8 mouse cellular contexts compared by ENCODE assay signal in the genomic region with DNA sequence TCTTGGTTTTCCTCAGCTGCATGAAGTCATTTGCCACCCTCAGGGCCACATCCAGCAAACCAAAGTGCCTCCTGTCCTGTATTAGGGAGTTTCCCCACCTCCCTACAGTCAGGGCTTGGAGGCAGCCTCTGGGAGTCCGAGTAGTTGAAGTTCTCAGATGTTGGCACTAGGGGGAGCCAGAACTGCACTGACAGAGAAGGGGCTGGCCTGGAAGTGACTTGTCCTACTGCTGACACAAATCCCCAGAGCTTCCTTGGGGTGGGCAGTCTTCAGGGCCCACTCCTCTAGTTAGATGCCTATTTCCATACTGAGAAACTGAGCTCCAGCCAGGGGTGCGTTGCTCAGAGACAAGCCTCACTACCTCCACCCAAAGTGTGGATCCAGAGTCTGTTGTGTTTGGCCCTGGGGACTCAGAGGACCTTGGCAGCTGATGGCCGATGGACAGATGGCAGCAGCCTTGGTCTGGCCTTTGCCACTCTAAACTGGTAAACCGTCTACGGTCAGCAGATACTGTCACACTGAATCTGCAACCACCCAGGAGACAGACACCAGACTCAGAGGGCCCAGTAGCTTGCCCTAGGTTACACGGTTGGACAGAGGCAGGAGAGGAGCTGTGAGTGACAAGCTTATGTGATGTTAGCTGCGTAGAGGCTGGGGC. TPM values are rescaled to one million over a fixed set of nuclear protein-coding genes. Genes with fewer than 3 reads are reported as not detected.
DNase-seq lines count a peak whose midpoint lies in the region; ATAC-seq and TF ChIP-seq lines count a peak whose summit lies in the region.

No protein-coding gene starts in this region.

- peak; percentile 90 for TF ChIP-seq CTCF in hindbrain, postnatal 0 days (IDR thresholded peaks at IDR 0.05; ENCODE audit: low read depth)
- TF ChIP-seq CTCF in left cerebral cortex, adult 2 months (IDR thresholded peaks at IDR 0.05) = peak; percentile 96
- TF ChIP-seq CTCF in small intestine, adult 2 months (IDR thresholded peaks at IDR 0.05; ENCODE audit: extremely low read depth, insufficient read length, insufficient replicate concordance, low read depth, low read length) = peak; percentile 89

- H3K4me2 ChIP-seq in hindbrain, postnatal 0 days (ENCODE audit: low read depth, low read length) = no peak overlapping the region

- peak overlapping the region; percentile 41 for H3K27ac ChIP-seq in hindbrain, postnatal 0 days
- H3K27ac ChIP-seq in left cerebral cortex, adult 2 months = no peak overlapping the region; the same call in 1 of the 2 replicates
- no peak overlapping the region for H3K27ac ChIP-seq in small intestine, adult 2 months (ENCODE audit: insufficient read depth, low read depth, low read length)

- intact Hi-C loops in left cerebral cortex, adult 2 months (cut with DNase I) = loop anchor here (1.0 to 5.0 kb wide), 2 partner anchors 57 to 125 kb away; a partner anchor contains a TSS

- H3K4me3 ChIP-seq in hindbrain, postnatal 0 days (ENCODE audit: low read length) = no peak overlapping the region
- no peak overlapping the region for H3K4me3 ChIP-seq in left cerebral cortex, adult 2 months
- H3K4me3 ChIP-seq in small intestine, adult 2 months (ENCODE audit: low read depth, low read length) = no peak overlapping the region

- peak; percentile 70 for DNase-seq in ovary, postnatal 10 days (ENCODE audit: low spot score)
- DNase-seq in ovary, adult 18-20 months (ENCODE audit: low spot score) = no peak
- peak; percentile 89 to 92 for DNase-seq in cerebellum, postnatal 10 days
- peak; percentile 74 to 77 for DNase-seq in gastrocnemius, adult 8-10 months (ENCODE audit: low spot score in 2 of 2)
- peak; percentile 86 for DNase-seq in hindbrain, postnatal 0 days (ENCODE audit: low spot score)
- peak; percentile 76 to 83 for DNase-seq in left cerebral cortex, adult 2 months (ENCODE audit: extremely low spot score in 1 of 2, low spot score in 2 of 2)

- H3K9me3 ChIP-seq in hindbrain, postnatal 0 days (ENCODE audit: low read length) = no peaks in the 10 kb centered on the region

- ATAC-seq in hindbrain, postnatal 0 days = peak; percentile 46
- peak; percentile 91 for ATAC-seq in megakaryocyte, adult 5-6 weeks (ENCODE audit: poor library complexity, severe bottlenecking)

- 38% methylated on average over 7 of the region's 7 CpGs for WGBS in hindbrain, postnatal 0 days
- 53% methylated on average over 7 of the region's 7 CpGs for WGBS in small intestine, adult 2 months

- H3K36me3 ChIP-seq in hindbrain, postnatal 0 days (ENCODE audit: insufficient read depth, low read length) = no peaks in the 10 kb centered on the region
- H3K36me3 ChIP-seq in small intestine, adult 2 months (ENCODE audit: control insufficient read depth, insufficient read depth, low read length) = no peaks in the 10 kb centered on the region

- no peak for TF ChIP-seq POLR2A in small intestine, adult 2 months (IDR thresholded peaks at IDR 0.05; ENCODE audit: low read depth, low read length)

- H3K4me1 ChIP-seq in hindbrain, postnatal 0 days (ENCODE audit: insufficient read depth, low read length) = peaks cover 18% of the 10 kb centered on the region
- H3K4me1 ChIP-seq in small intestine, adult 2 months (ENCODE audit: control insufficient read depth, insufficient read depth, insufficient read length, low read length) = peaks cover 3% of the 10 kb centered on the region; the same call in 1 of the 2 replicates

- no peak overlapping the region for H3K9ac ChIP-seq in hindbrain, postnatal 0 days (replicated peaks; ENCODE audit: low read length)

- H3K27me3 ChIP-seq in hindbrain, postnatal 0 days (ENCODE audit: insufficient read depth, low read length) = no peaks in the 10 kb centered on the region
- H3K27me3 ChIP-seq in small intestine, adult 2 months (ENCODE audit: control insufficient read depth, insufficient read depth, low read length) = no peaks in the 10 kb centered on the region

RNA-seq across cellular contexts. Expression of a gene that starts 10.3 kb away (rescaled TPM):
- total RNA-seq in gastrocnemius, adult 8-10 months (2022) = 1,000 to 10,000 TPM; 1,455 to 1,877 (median 1,746) TPM
- total RNA-seq in hindbrain, postnatal 0 days (2014; rRNA removed) = 89.8 and 92.2 TPM in 2 replicates
- 103 and 106 TPM in 2 replicates for polyA plus RNA-seq in hindbrain, postnatal 0 days (2015; fragmentation: Nextera tagmentation; extraction: Ambion mirVana)
- total RNA-seq in left cerebral cortex, adult 2 months (2021) = 100 to 1,000 TPM; 140 to 153 TPM
- total RNA-seq in megakaryocyte, adult 5-6 weeks (2015) = not detected in 2 replicates
- total RNA-seq in megakaryocyte, adult 5-6 weeks (2017) = not detected in 2 replicates
- 3.4 and 3.7 TPM in 2 replicates for polyA plus RNA-seq in small intestine, adult 2 months (2012; rRNA removed)

RNA-seq across cellular contexts. Expression of a gene that starts 14.5 kb away (rescaled TPM):
- total RNA-seq in gastrocnemius, adult 8-10 months (2022) = 10 to 100 TPM; 17.4 to 26.6 (median 20.5) TPM
- 23.7 and 24.1 TPM in 2 replicates for total RNA-seq in hindbrain, postnatal 0 days (2014; rRNA removed)
- polyA plus RNA-seq in hindbrain, postnatal 0 days (2015; fragmentation: Nextera tagmentation; extraction: Ambion mirVana) = 23.7 and 23.8 TPM in 2 replicates
- 10 to 100 TPM; 22.2 to 23.0 TPM for total RNA-seq in left cerebral cortex, adult 2 months (2021)
- 6.3 and 7.9 TPM in 2 replicates for total RNA-seq in megakaryocyte, adult 5-6 weeks (2015)
- total RNA-seq in megakaryocyte, adult 5-6 weeks (2017) = 2.0 and 2.2 TPM in 2 replicates
- polyA plus RNA-seq in small intestine, adult 2 months (2012; rRNA removed) = 36.8 and 54.4 TPM in 2 replicates

RNA-seq across cellular contexts. Expression of a gene that starts 32.4 kb away (rescaled TPM):
- total RNA-seq in gastrocnemius, adult 8-10 months (2022) = 10 to 100 TPM; 48.6 to 61.3 (median 54.9) TPM
- total RNA-seq in hindbrain, postnatal 0 days (2014; rRNA removed) = 87.0 and 114 TPM in 2 replicates
- 39.5 and 40.9 TPM in 2 replicates for polyA plus RNA-seq in hindbrain, postnatal 0 days (2015; fragmentation: Nextera tagmentation; extraction: Ambion mirVana)
- 100 to 1,000 TPM; 122 to 133 TPM for total RNA-seq in left cerebral cortex, adult 2 months (2021)
- 8.2 and 8.6 TPM in 2 replicates for total RNA-seq in megakaryocyte, adult 5-6 weeks (2015)
- total RNA-seq in megakaryocyte, adult 5-6 weeks (2017) = 13.1 and 13.3 TPM in 2 replicates
- 12.5 and 18.2 TPM in 2 replicates for polyA plus RNA-seq in small intestine, adult 2 months (2012; rRNA removed)

RNA-seq across cellular contexts. Expression of a gene that starts 45.0 kb away (rescaled TPM):
- total RNA-seq in gastrocnemius, adult 8-10 months (2022) = 10 to 100 TPM; 11.4 to 15.5 (median 13.8) TPM
- total RNA-seq in hindbrain, postnatal 0 days (2014; rRNA removed) = 66.9 and 75.7 TPM in 2 replicates
- 45.6 and 47.5 TPM in 2 replicates for polyA plus RNA-seq in hindbrain, postnatal 0 days (2015; fragmentation: Nextera tagmentation; extraction: Ambion mirVana)
- total RNA-seq in left cerebral cortex, adult 2 months (2021) = 10 to 100 TPM; 37.2 to 38.0 TPM
- total RNA-seq in megakaryocyte, adult 5-6 weeks (2015) = 5.8 and 9.2 TPM in 2 replicates
- 8.6 and 12.1 TPM in 2 replicates for total RNA-seq in megakaryocyte, adult 5-6 weeks (2017)
- polyA plus RNA-seq in small intestine, adult 2 months (2012; rRNA removed) = 9.1 and 9.6 TPM in 2 replicates

RNA-seq across cellular contexts. Expression of a gene that starts 56.4 kb away (rescaled TPM):
- total RNA-seq in gastrocnemius, adult 8-10 months (2022) = not detected
- total RNA-seq in hindbrain, postnatal 0 days (2014; rRNA removed) = 0.21 and 0.83 TPM in 2 replicates
- 0.73 and 0.76 TPM in 2 replicates for polyA plus RNA-seq in hindbrain, postnatal 0 days (2015; fragmentation: Nextera tagmentation; extraction: Ambion mirVana)
- total RNA-seq in left cerebral cortex, adult 2 months (2021) = 1 to 10 TPM in 1 of 2 experiments, under 1 TPM in 1; 0.75 to 1.1 TPM
- total RNA-seq in megakaryocyte, adult 5-6 weeks (2015) = not detected in 2 replicates
- not detected in 2 replicates for total RNA-seq in megakaryocyte, adult 5-6 weeks (2017)
- polyA plus RNA-seq in small intestine, adult 2 months (2012; rRNA removed) = not detected in 2 replicates

Comparison
In these comparisons a context has a peak if more than half of its experiments do, and no peak if none do; other contexts are left out.
1. RNA of a gene that starts 10.3 kb away (total RNA-seq): 1,455 to 1,877 TPM in gastrocnemius, adult 8-10 months, 140 to 153 TPM in left cerebral cortex, adult 2 months and 89.8 to 92.2 TPM in hindbrain, postnatal 0 days; not detected in megakaryocyte, adult 5-6 weeks; every median in the first group is over 10 times any median in the second.
2. Peak in every context shown above with its lines, with median percentiles within 50 percentile points of each other: CTCF ChIP-seq.